Comparison of ENCODE assay signal across 7 mouse cellular contexts in the genomic region with DNA sequence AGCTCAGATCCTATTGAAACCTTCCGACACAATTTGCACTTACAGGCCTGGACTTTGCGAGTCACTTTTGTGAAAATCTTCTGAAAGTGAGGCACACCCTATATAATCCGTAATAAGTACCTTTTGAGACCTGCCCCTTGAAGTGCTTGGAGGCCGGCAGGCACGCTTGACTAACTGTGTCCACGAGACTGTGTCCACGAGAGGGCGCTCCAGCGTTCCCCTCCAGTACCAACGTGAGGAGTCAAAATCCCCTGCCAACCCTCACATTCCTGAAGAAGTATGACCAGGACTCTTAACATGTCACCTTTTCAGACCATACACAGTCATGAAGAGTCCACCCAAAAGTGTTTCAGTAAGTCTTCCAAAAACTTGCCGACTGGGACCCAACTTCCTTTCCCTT. TPM values are rescaled to one million over a fixed set of nuclear protein-coding genes. Genes with fewer than 3 reads are reported as not detected.
A peak's percentile ranks its signal among the peaks of the same experiment; 100 is the strongest.
DNase-seq lines count a peak whose midpoint lies in the region; ATAC-seq and TF ChIP-seq lines count a peak whose summit lies in the region.

No protein-coding gene starts in this region.

- intact Hi-C loops in left cerebral cortex, postnatal 14 days (cut with DNase I), result loop anchor here (2.0 kb wide), 1 partner anchor 34 kb away; no protein-coding TSS in a partner anchor

- WGBS in intestine, embryonic 15.5 days, result 3% methylated on average over 11 of the region's 11 CpGs
- 2% methylated on average over 11 of the region's 11 CpGs for WGBS in midbrain, embryonic 12.5 days
- WGBS in small intestine, adult 2 months, result 2% methylated on average over 11 of the region's 11 CpGs

- H3K4me2 ChIP-seq in intestine, embryonic 15.5 days (replicated peaks), result peak overlapping the region; percentile 99; the same call in 1 of the 2 replicates
- H3K4me2 ChIP-seq in midbrain, embryonic 12.5 days (replicated peaks), result peak overlapping the region; percentile 80

- H3K27me3 ChIP-seq in intestine, embryonic 15.5 days (replicated peaks), result peaks cover 25% of the 10 kb centered on the region; the same call in 1 of the 2 replicates
- H3K27me3 ChIP-seq in midbrain, embryonic 12.5 days, result peaks cover 7% of the 10 kb centered on the region; the same call in 1 of the 2 replicates
- peaks cover 49% of the 10 kb centered on the region for H3K27me3 ChIP-seq in small intestine, adult 2 months (ENCODE audit: control insufficient read depth, insufficient read depth, low read length)

- peak; percentile 47 for ATAC-seq in granulocyte monocyte progenitor cell, adult 5-6 weeks (replicated peaks; ENCODE audit: poor library complexity, severe bottlenecking)
- no peak for ATAC-seq in intestine, embryonic 15.5 days
- 0 out of 2 replicates have a peak, but pooled peaks have one; percentile 7 for ATAC-seq in midbrain, embryonic 12.5 days (ENCODE audit: low FRiP score, low read depth)

- peak overlapping the region; percentile 75; the same call in 1 of the 2 replicates for H3K4me3 ChIP-seq in intestine, embryonic 15.5 days (replicated peaks)
- no peak overlapping the region for H3K4me3 ChIP-seq in midbrain, embryonic 12.5 days
- H3K4me3 ChIP-seq in small intestine, adult 2 months (ENCODE audit: low read depth, low read length), result no peak overlapping the region

- peak; percentile 91 for DNase-seq in adrenal gland, postnatal 10 days
- DNase-seq in embryo, embryonic 11.5 days (ENCODE audit: low read depth, low spot score), result peak; percentile 86
- peak; percentile 89 to 96 for DNase-seq in left cerebral cortex, postnatal 14 days (ENCODE audit: low spot score in 2 of 2)

- H3K9ac ChIP-seq in intestine, embryonic 15.5 days, result no peak overlapping the region
- H3K9ac ChIP-seq in midbrain, embryonic 12.5 days (replicated peaks), result no peak overlapping the region

- no peak overlapping the region for H3K27ac ChIP-seq in intestine, embryonic 15.5 days
- H3K27ac ChIP-seq in midbrain, embryonic 12.5 days (replicated peaks), result no peak overlapping the region
- H3K27ac ChIP-seq in small intestine, adult 2 months (ENCODE audit: insufficient read depth, low read depth, low read length), result no peak overlapping the region

- no peaks in the 10 kb centered on the region for H3K36me3 ChIP-seq in intestine, embryonic 15.5 days
- no peaks in the 10 kb centered on the region for H3K36me3 ChIP-seq in midbrain, embryonic 12.5 days
- no peaks in the 10 kb centered on the region for H3K36me3 ChIP-seq in small intestine, adult 2 months (ENCODE audit: control insufficient read depth, insufficient read depth, low read length)

- TF ChIP-seq POLR2A in small intestine, adult 2 months (IDR thresholded peaks at IDR 0.05; ENCODE audit: low read depth, low read length), result no peak

- peak; percentile 77; the same call in 1 of the 2 replicates for TF ChIP-seq CTCF in small intestine, adult 2 months (IDR thresholded peaks at IDR 0.05; ENCODE audit: extremely low read depth, insufficient read length, insufficient replicate concordance, low read depth, low read length)

- H3K9me3 ChIP-seq in intestine, embryonic 15.5 days, result no peaks in the 10 kb centered on the region
- H3K9me3 ChIP-seq in midbrain, embryonic 12.5 days, result no peaks in the 10 kb centered on the region

- H3K4me1 ChIP-seq in intestine, embryonic 15.5 days (replicated peaks), result peaks cover 24% of the 10 kb centered on the region
- peaks cover 34% of the 10 kb centered on the region for H3K4me1 ChIP-seq in midbrain, embryonic 12.5 days
- H3K4me1 ChIP-seq in small intestine, adult 2 months (ENCODE audit: control insufficient read depth, insufficient read depth, insufficient read length, low read length), result peaks cover 9% of the 10 kb centered on the region; the same call in 1 of the 2 replicates

RNA-seq across cellular contexts. Expression of gene Mtcl1, which starts 1.6 kb away (rescaled TPM):
- 10 to 100 TPM in 1 of 2 experiments, 1 to 10 TPM in 1; 9.3 to 13.2 TPM for total RNA-seq in adrenal gland, postnatal 10 days (2021)
- not detected in 2 replicates for total RNA-seq in granulocyte monocyte progenitor cell, adult 5-6 weeks (2014; fragmentation: Nextera tagmentation)
- not detected in 2 replicates for total RNA-seq in granulocyte monocyte progenitor cell, adult 5-6 weeks (2017)
- 5.0 and 5.5 TPM in 2 replicates for polyA plus RNA-seq in intestine, embryonic 15.5 days (2015; fragmentation: Nextera tagmentation; extraction: Ambion mirVana)
- 10 to 100 TPM; 62.7 to 87.2 TPM for total RNA-seq in left cerebral cortex, postnatal 14 days (2021)
- 72.5 and 91.2 TPM in 2 replicates for polyA plus RNA-seq in midbrain, embryonic 12.5 days (2016; fragmentation: Nextera tagmentation; extraction: Ambion mirVana)
- polyA plus RNA-seq in small intestine, adult 2 months (2012; rRNA removed), result 1.8 and 1.9 TPM in 2 replicates

Comparison
In these comparisons a context has a peak if more than half of its experiments do, and no peak if none do; other contexts are left out.
1. RNA of gene Mtcl1, which starts 1.6 kb away (total RNA-seq): 62.7 to 87.2 TPM in left cerebral cortex, postnatal 14 days and 9.3 to 13.2 TPM in adrenal gland, postnatal 10 days; not detected in granulocyte monocyte progenitor cell, adult 5-6 weeks; every median in the first group is over 10 times any median in the second.
2. Peak in every context shown above with its lines, with median percentiles within 50 percentile points of each other: DNase-seq.